14 mouse cellular contexts compared by ENCODE assay signal in the genomic region with DNA sequence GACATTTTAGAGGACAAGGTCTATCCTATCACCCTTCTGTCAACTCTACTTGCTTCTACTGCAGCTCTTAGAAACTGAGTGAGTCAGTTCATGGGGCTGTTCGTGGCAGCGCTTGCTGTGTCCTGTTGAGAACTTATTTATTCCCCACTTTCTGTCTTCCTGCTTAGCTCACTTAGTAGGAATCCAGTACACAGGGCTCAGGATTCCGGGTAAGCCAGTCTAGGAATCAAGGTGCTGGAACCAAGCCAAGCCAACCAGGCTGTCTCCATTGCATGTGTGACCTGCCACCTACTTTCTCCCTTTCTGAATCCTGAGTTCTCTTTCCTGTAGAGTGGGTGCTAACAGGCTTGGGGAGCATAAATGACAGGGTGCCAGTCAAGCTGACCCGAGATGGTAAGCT. TPM values are rescaled to one million over a fixed set of nuclear protein-coding genes. Genes with fewer than 3 reads are reported as not detected.
DNase-seq lines count a peak whose midpoint lies in the region; ATAC-seq lines count a peak whose summit lies in the region.
"Had no signal": no experiment of that assay in that cellular context is flagged by ENCODE, and none has a peak within 500 bp of the region (broad histone marks: within the 10 kb centered on the region; RNA-seq: fewer than 3 reads in every experiment).

No protein-coding gene starts in this region.

- H3K4me3 ChIP-seq in heart, embryonic 16.5 days (ENCODE audit: low read length), result no peak overlapping the region
- H3K4me3 ChIP-seq: liver, embryonic 15.5 days; midbrain, embryonic 13.5 days had no signal

- H3K27me3 ChIP-seq in heart, embryonic 16.5 days (ENCODE audit: control insufficient read depth, insufficient read depth, low read length), result peaks cover 9% of the 10 kb centered on the region

- no peaks in the 10 kb centered on the region for H3K9me3 ChIP-seq in heart, embryonic 16.5 days (replicated peaks; ENCODE audit: control insufficient read depth, low read length)
- H3K9me3 ChIP-seq: G1E; liver, embryonic 15.5 days; midbrain, embryonic 13.5 days had no signal

- H3K36me3 ChIP-seq in heart, embryonic 16.5 days (ENCODE audit: control insufficient read depth, insufficient read depth), result no peaks in the 10 kb centered on the region
- H3K36me3 ChIP-seq: G1E; liver, embryonic 15.5 days; midbrain, embryonic 13.5 days had no signal

- WGBS in heart, embryonic 16.5 days, result 19% methylated on average over 4 of the region's 4 CpGs

- peak overlapping the region; percentile 42; the same call in 1 of the 2 replicates for H3K4me2 ChIP-seq in heart, embryonic 16.5 days (ENCODE audit: low read depth, low read length)
- H3K4me2 ChIP-seq: liver, embryonic 15.5 days; midbrain, embryonic 13.5 days had no signal

- H3K4me1 ChIP-seq in heart, embryonic 16.5 days (ENCODE audit: control insufficient read depth, insufficient read depth, low read length), result peaks cover 24% of the 10 kb centered on the region

- peak; percentile 66 for ATAC-seq in heart, embryonic 16.5 days (replicated peaks; ENCODE audit: extremely low read depth, insufficient read depth, low FRiP score)
- ATAC-seq: intestine, embryonic 16.5 days; midbrain, embryonic 13.5 days had no signal

- peak overlapping the region; percentile 11; the same call in 1 of the 2 replicates for H3K9ac ChIP-seq in heart, embryonic 16.5 days (ENCODE audit: low read length)
- H3K9ac ChIP-seq: liver, embryonic 15.5 days; midbrain, embryonic 13.5 days had no signal

- peak; percentile 30 for DNase-seq in adrenal gland, postnatal 25 days
- DNase-seq in adrenal gland, adult 8-10 months, result no peak
- no peak for DNase-seq in heart, postnatal 36 days
- DNase-seq in testis, postnatal 10 days (ENCODE audit: low spot score), result peak; percentile 45
- no peak for DNase-seq in testis, postnatal 14 days (ENCODE audit: low spot score)
- DNase-seq in lung, postnatal 4 days, result peak; percentile 34 to 42
- DNase-seq in ovary, postnatal 36 days (ENCODE audit: low spot score), result no peak
- DNase-seq: cerebellum, adult 9-11 months; right cerebral cortex, postnatal 14 days had no signal

- intact Hi-C loops in heart, postnatal 36 days (cut with DNase I), result no loop called here

- H3K27ac ChIP-seq in heart, embryonic 16.5 days (ENCODE audit: low read length), result peak overlapping the region; percentile 83
- H3K27ac ChIP-seq: liver, embryonic 15.5 days; midbrain, embryonic 13.5 days had no signal

RNA-seq across cellular contexts. Expression of a gene that starts 5.2 kb away (rescaled TPM):
- 0.48 TPM in 1 of 2 replicates, not detected in the other for total RNA-seq in adrenal gland, postnatal 25 days (2021)
- not detected for total RNA-seq in adrenal gland, adult 8-10 months (2022)
- polyA plus RNA-seq in heart, embryonic 16.5 days (2015; fragmentation: Nextera tagmentation; extraction: Ambion mirVana), result 2.3 and 4.0 TPM in 2 replicates
- total RNA-seq in heart, postnatal 36 days (2021), result under 1 TPM; 0.35 to 0.36 TPM
- polyA plus RNA-seq: G1E had no signal

RNA-seq across cellular contexts. Expression of a gene that starts 32.0 kb away (rescaled TPM):
- total RNA-seq in adrenal gland, postnatal 25 days (2021), result 735 and 846 TPM in 2 replicates
- 100 to 1,000 TPM; 423 to 743 (median 588) TPM for total RNA-seq in adrenal gland, adult 8-10 months (2022)
- polyA plus RNA-seq in heart, embryonic 16.5 days (2015; fragmentation: Nextera tagmentation; extraction: Ambion mirVana), result 1,190 and 1,295 TPM in 2 replicates
- 100 to 1,000 TPM; 408 to 439 TPM for total RNA-seq in heart, postnatal 36 days (2021)

RNA-seq across cellular contexts. Expression of a gene that starts 32.5 kb away (rescaled TPM):
- total RNA-seq in adrenal gland, postnatal 25 days (2021), result 107 and 114 TPM in 2 replicates
- 10 to 100 TPM; 82.2 to 95.1 (median 92.7) TPM for total RNA-seq in adrenal gland, adult 8-10 months (2022)
- 274 and 321 TPM in 2 replicates for polyA plus RNA-seq in heart, embryonic 16.5 days (2015; fragmentation: Nextera tagmentation; extraction: Ambion mirVana)
- 10 to 100 TPM; 61.7 to 69.7 TPM for total RNA-seq in heart, postnatal 36 days (2021)

Comparison
In these comparisons a context has a peak if more than half of its experiments do, and no peak if none do; other contexts are left out.
1. DNase-seq: peak in adrenal gland, postnatal 25 days (single experiment), testis, postnatal 10 days (single experiment) and lung, postnatal 4 days (2 of 2); none in adrenal gland, adult 8-10 months (single experiment), heart, postnatal 36 days (0 of 2), testis, postnatal 14 days (single experiment) and ovary, postnatal 36 days (single experiment).